Mouse (Mus musculus) forebrain, embryonic 12.5 days (tissue): ENCODE measurements around the gene Gnaq. TPM values are rescaled to one million over a fixed set of nuclear protein-coding genes. Genes with fewer than 3 reads are reported as not detected.
"Not testable (repeated sequence)": the region's sequence is repeated elsewhere in the genome, so short reads cannot be mapped to it uniquely, and the experiment has no call there.

ENCODE experiments used
- ATAC-seq: fragments of 200-750 bp; cut with Nextera tagmentation; 2 replicates; pipeline ENCODE4 v1.8.0; 2017; ENCODE audit warnings: moderate TSS enrichment; ENCODE audit not compliant: low FRiP score
- H3K27ac ChIP-seq: fragments of 300-500 bp; sonication (generic); 2 replicates; pipeline ENCODE4 v1.5.1; 2016; ENCODE audit warnings: mild to moderate bottlenecking
- H3K27me3 ChIP-seq: fragments of 300-500 bp; sonication (generic); 2 replicates; pipeline ENCODE4 v1.6.1; 2016; ENCODE audit warnings: mild to moderate bottlenecking
- H3K36me3 ChIP-seq: fragments of 300-500 bp; sonication (generic); replicated peaks from 2 replicates; pipeline ENCODE4 v1.6.1; 2016; ENCODE audit warnings: mild to moderate bottlenecking
- H3K4me1 ChIP-seq: fragments of 300-500 bp; sonication (generic); 2 replicates; pipeline ENCODE4 v1.6.1; 2016
- H3K4me2 ChIP-seq: fragments of 300-500 bp; sonication (generic); 2 replicates; pipeline ENCODE4 v1.6.1; 2016; ENCODE audit warnings: mild to moderate bottlenecking, moderate library complexity
- H3K4me3 ChIP-seq: fragments of 300-500 bp; sonication (generic); replicated peaks from 2 replicates; pipeline ENCODE4 v1.5.1; 2016; ENCODE audit warnings: mild to moderate bottlenecking
- H3K9ac ChIP-seq: fragments of 300-500 bp; sonication (generic); 2 replicates; pipeline ENCODE4 v1.6.1; 2016; ENCODE audit warnings: mild to moderate bottlenecking
- H3K9me3 ChIP-seq: fragments of 300-500 bp; sonication (generic); 2 replicates; pipeline ENCODE4 v1.6.1; 2016
- WGBS: fragments of 180-500 bp; shearing (Covaris S2); methylation state at CpG from one replicate; pipeline ENCODE4 v1.1.7; 2016; 5-methylcytosine and 5-hydroxymethylcytosine counted together
- polyA plus RNA-seq: library from polyadenylated mRNA; unstranded; fragments of >200 nt; fragmentation: Nextera tagmentation; extraction: Ambion mirVana; gene quantifications from 2 replicates; pipeline ENCODE4 v1.2.1, GENCODE M21; 2016

The Gnaq gene
- 44.0 and 49.5 TPM in 2 replicates for polyA plus RNA-seq

- H3K4me1 ChIP-seq = peaks cover 27% of the 10 kb centered on the region
- peak within 1 kb of the TSS; percentile 99 for H3K27ac ChIP-seq
- peak within 1 kb of the TSS; percentile 99 for H3K9ac ChIP-seq
- no peaks in the 10 kb centered on the region for H3K36me3 ChIP-seq
- no peaks in the 10 kb centered on the region for H3K27me3 ChIP-seq
- H3K9me3 ChIP-seq = no peaks in the 10 kb centered on the region
- peak within 1 kb of the TSS; percentile 60 for H3K4me2 ChIP-seq
- 0% methylated on average over 2 of the region's 14 CpGs for WGBS
- H3K4me3 ChIP-seq = peak within 1 kb of the TSS; percentile 94
- ATAC-seq = no peak
These were observed at the start of gene Gnaq for GRCm38 (mm10) chr19:16132791-16132864. TSS of gene Gnaq (plus strand) at chr19:16132831.

- H3K4me1 ChIP-seq, ATAC-seq, H3K27ac ChIP-seq, H3K4me2 ChIP-seq, H3K36me3 ChIP-seq, H3K4me3 ChIP-seq, H3K9me3 ChIP-seq, H3K27me3 ChIP-seq, H3K9ac ChIP-seq: not testable (repeated sequence)
- 93% methylated on average over 21 of the region's 21 CpGs for WGBS
These were observed 48.5 kb upstream of the Gnaq start for GRCm38 (mm10) chr19:16083981-16084630.

GRCm38 (mm10) chr19:16085248-16085647 is 47.4 kb upstream of the Gnaq start:
- no peak for ATAC-seq
- Histone ChIP-seq H3K36me3 (no peaks in the 10 kb centered on the region), H3K4me2 (no peak overlapping the region), H3K9ac (no peak overlapping the region), H3K27ac (no peak overlapping the region), H3K4me3 (no peak overlapping the region), H3K9me3 (0 out of 2 replicates have a peak, but pooled peaks cover 2% of the 10 kb centered on the region), H3K27me3 (no peaks in the 10 kb centered on the region), H3K4me1 (no peaks in the 10 kb centered on the region)
- 72% methylated on average over 4 of the region's 4 CpGs for WGBS

GRCm38 (mm10) chr19:16086154-16086553 is 46.5 kb upstream of the Gnaq start:
- no peaks in the 10 kb centered on the region for H3K36me3 ChIP-seq
- H3K4me3 ChIP-seq = no peak overlapping the region
- H3K4me2 ChIP-seq = no peak overlapping the region
- no peak for ATAC-seq
- H3K4me1 ChIP-seq = no peaks in the 10 kb centered on the region
- no peaks in the 10 kb centered on the region for H3K27me3 ChIP-seq
- no peaks in the 10 kb centered on the region for H3K9me3 ChIP-seq
- H3K27ac ChIP-seq = no peak overlapping the region
- no peak overlapping the region for H3K9ac ChIP-seq

GRCm38 (mm10) chr19:16086581-16086980 is 46.0 kb upstream of the Gnaq start:
- no peak for ATAC-seq
- H3K4me1 ChIP-seq = no peaks in the 10 kb centered on the region
- no peak overlapping the region for H3K27ac ChIP-seq
- H3K27me3 ChIP-seq = no peaks in the 10 kb centered on the region
- H3K4me2 ChIP-seq = no peak overlapping the region
- H3K9ac ChIP-seq = no peak overlapping the region
- no peaks in the 10 kb centered on the region for H3K9me3 ChIP-seq
- no peaks in the 10 kb centered on the region for H3K36me3 ChIP-seq
- H3K4me3 ChIP-seq = no peak overlapping the region

GRCm38 (mm10) chr19:16087391-16087790 is 45.2 kb upstream of the Gnaq start:
- Histone ChIP-seq H3K4me3 (no peak overlapping the region), H3K36me3 (no peaks in the 10 kb centered on the region), H3K9me3 (no peaks in the 10 kb centered on the region), H3K4me2 (no peak overlapping the region), H3K4me1 (no peaks in the 10 kb centered on the region), H3K27ac (no peak overlapping the region), H3K27me3 (no peaks in the 10 kb centered on the region), H3K9ac (no peak overlapping the region)
- ATAC-seq = no peak

- H3K4me1 ChIP-seq = no peaks in the 10 kb centered on the region
- H3K27me3 ChIP-seq = no peaks in the 10 kb centered on the region
- no peak overlapping the region for H3K27ac ChIP-seq
- 0 out of 2 replicates have a peak, but pooled peaks cover 6% of the 10 kb centered on the region for H3K9me3 ChIP-seq
- H3K4me2 ChIP-seq = no peak overlapping the region
- H3K36me3 ChIP-seq = no peaks in the 10 kb centered on the region
- no peak overlapping the region for H3K9ac ChIP-seq
- H3K4me3 ChIP-seq = no peak overlapping the region
- no peak for ATAC-seq
- WGBS = 87% methylated on average over 4 of the region's 4 CpGs
These were observed 39.0 kb upstream of the Gnaq start for GRCm38 (mm10) chr19:16093616-16094015.

GRCm38 (mm10) chr19:16109901-16110300 is 22.7 kb upstream of the Gnaq start:
- Histone ChIP-seq H3K27ac (no peak overlapping the region), H3K4me2 (no peak overlapping the region), H3K27me3 (no peaks in the 10 kb centered on the region), H3K36me3 (no peaks in the 10 kb centered on the region), H3K4me3 (no peak overlapping the region), H3K4me1 (no peaks in the 10 kb centered on the region), H3K9ac (no peak overlapping the region), H3K9me3 (no peaks in the 10 kb centered on the region)
- no peak for ATAC-seq
- 91% methylated on average over 3 of the region's 3 CpGs for WGBS

GRCm38 (mm10) chr19:16110670-16111069 is 22.0 kb upstream of the Gnaq start:
- Histone ChIP-seq H3K36me3 (no peaks in the 10 kb centered on the region), H3K9ac (no peak overlapping the region)

GRCm38 (mm10) chr19:16113295-16113694 is 19.3 kb upstream of the Gnaq start:
- Histone ChIP-seq H3K4me3 (no peak overlapping the region), H3K27me3 (no peaks in the 10 kb centered on the region), H3K4me2 (no peak overlapping the region), H3K4me1 (no peaks in the 10 kb centered on the region), H3K36me3 (no peaks in the 10 kb centered on the region), H3K27ac (no peak overlapping the region), H3K9me3 (no peaks in the 10 kb centered on the region), H3K9ac (no peak overlapping the region)
- ATAC-seq = no peak
- 95% methylated on average over 1 of the region's 1 CpGs for whole genome bisulfite sequencing

More at GRCm38 (mm10) chr19:16110670-16111069, 22.0 kb upstream of the Gnaq start:
- H3K4me2 ChIP-seq = no peak overlapping the region
- WGBS = 86% methylated on average over 3 of the region's 3 CpGs
- no peaks in the 10 kb centered on the region for H3K4me1 ChIP-seq
- no peak for ATAC-seq
- H3K27ac ChIP-seq = no peak overlapping the region
- H3K9me3 ChIP-seq = no peaks in the 10 kb centered on the region
- H3K27me3 ChIP-seq = no peaks in the 10 kb centered on the region
- H3K4me3 ChIP-seq = no peak overlapping the region

- ATAC-seq = no peak
These were observed 14.2 kb upstream of the Gnaq start for GRCm38 (mm10) chr19:16118421-16118820.

GRCm38 (mm10) chr19:16121301-16121700 is 11.3 kb upstream of the Gnaq start:
- ATAC-seq = no peak

More at GRCm38 (mm10) chr19:16118421-16118820, 14.2 kb upstream of the Gnaq start:
- no peaks in the 10 kb centered on the region for H3K9me3 ChIP-seq
- H3K4me2 ChIP-seq = no peak overlapping the region
- no peaks in the 10 kb centered on the region for H3K36me3 ChIP-seq
- H3K4me1 ChIP-seq = no peaks in the 10 kb centered on the region
- H3K9ac ChIP-seq = no peak overlapping the region
- no peak overlapping the region for H3K27ac ChIP-seq
- 77% methylated on average over 4 of the region's 4 CpGs for WGBS
- no peaks in the 10 kb centered on the region for H3K27me3 ChIP-seq
- H3K4me3 ChIP-seq = no peak overlapping the region

GRCm38 (mm10) chr19:16128715-16129114 is 3.9 kb upstream of the Gnaq start:
- Histone ChIP-seq H3K9ac (no peak overlapping the region), H3K27ac (no peak overlapping the region), H3K4me3 (no peak overlapping the region), H3K4me2 (no peak overlapping the region), H3K4me1 (0 out of 2 replicates have a peak, but pooled peaks cover 10% of the 10 kb centered on the region), H3K27me3 (no peaks in the 10 kb centered on the region), H3K9me3 (no peaks in the 10 kb centered on the region), H3K36me3 (no peaks in the 10 kb centered on the region)
- no peak for ATAC-seq
- WGBS = 49% methylated on average over 5 of the region's 5 CpGs

More at GRCm38 (mm10) chr19:16121301-16121700, 11.3 kb upstream of the Gnaq start:
- Histone ChIP-seq H3K4me2 (no peak overlapping the region), H3K9ac (no peak overlapping the region), H3K36me3 (no peaks in the 10 kb centered on the region), H3K4me3 (no peak overlapping the region), H3K27me3 (no peaks in the 10 kb centered on the region), H3K27ac (no peak overlapping the region), H3K4me1 (no peaks in the 10 kb centered on the region), H3K9me3 (no peaks in the 10 kb centered on the region)
- 51% methylated on average over 2 of the region's 2 CpGs for WGBS
